Comparison of ENCODE assay signal across 8 mouse cellular contexts in the genomic region with DNA sequence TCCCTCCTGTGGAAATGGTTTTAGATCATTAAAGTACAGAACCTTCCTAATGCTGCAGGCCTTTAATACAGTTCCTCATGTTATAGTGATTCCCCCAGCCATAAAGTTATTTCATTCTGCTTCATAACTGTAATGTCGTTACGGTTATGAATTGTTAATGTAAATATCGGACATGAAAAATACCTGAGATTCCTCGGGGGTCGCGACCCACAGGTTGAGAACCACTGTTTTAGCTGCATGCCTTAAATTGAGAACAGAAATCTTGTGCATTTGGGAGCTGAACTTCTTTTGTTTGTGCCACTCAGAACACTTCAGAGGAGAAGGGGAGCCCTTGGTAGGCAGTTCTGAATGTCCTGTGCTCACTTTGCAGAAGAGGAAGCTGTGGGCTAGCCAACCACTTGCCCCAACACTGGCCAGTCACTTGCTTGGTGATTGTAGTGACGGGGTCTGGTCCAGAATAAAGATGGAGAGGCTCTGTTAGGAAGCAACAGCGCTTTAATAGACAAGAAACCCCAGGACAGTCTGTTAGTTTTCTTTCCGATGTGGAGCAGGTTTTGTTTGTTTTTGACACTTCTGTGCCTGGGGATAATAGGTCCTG. TPM values are rescaled to one million over a fixed set of nuclear protein-coding genes. Genes with fewer than 3 reads are reported as not detected.
A peak's percentile ranks its signal among the peaks of the same experiment; 100 is the strongest.
DNase-seq lines count a peak whose midpoint lies in the region; ATAC-seq and TF ChIP-seq lines count a peak whose summit lies in the region.

No protein-coding gene starts in this region.

- no peak for ATAC-seq in embryonic facial prominence, embryonic 14.5 days (ENCODE audit: low read depth)
- no peak for ATAC-seq in kidney, embryonic 14.5 days (ENCODE audit: low FRiP score, low TSS enrichment)
- no peak for ATAC-seq in midbrain, postnatal 0 days (ENCODE audit: low FRiP score)
- ATAC-seq in activated CD4-positive, CD25-positive, alpha-beta regulatory T cell, adult 4 months = no peak

- peak; percentile 27 to 51 for DNase-seq in left cerebral cortex, postnatal 25 days (ENCODE audit: low spot score in 2 of 2)
- DNase-seq in left cerebral cortex, adult 11 months (ENCODE audit: low spot score) = no peak
- no peak for DNase-seq in embryonic facial prominence, embryonic 14.5 days (ENCODE audit: low spot score)
- DNase-seq in midbrain, postnatal 0 days (ENCODE audit: low spot score) = peak; percentile 22
- DNase-seq in natural killer cell, adult 2 months (ENCODE audit: low spot score in 2 of 2) = no peak
- DNase-seq in gastrocnemius, postnatal 10 days = no peak

- no peak for TF ChIP-seq CTCF in midbrain, postnatal 0 days (IDR thresholded peaks at IDR 0.05)

- H3K27me3 ChIP-seq in embryonic facial prominence, embryonic 14.5 days (replicated peaks; ENCODE audit: control insufficient read depth, insufficient read depth, low read length) = no peaks in the 10 kb centered on the region
- H3K27me3 ChIP-seq in kidney, embryonic 14.5 days (ENCODE audit: control insufficient read depth, insufficient read depth, low read length) = no peaks in the 10 kb centered on the region
- no peaks in the 10 kb centered on the region for H3K27me3 ChIP-seq in midbrain, postnatal 0 days (ENCODE audit: insufficient read depth, low read length)

- H3K9me3 ChIP-seq in embryonic facial prominence, embryonic 14.5 days (ENCODE audit: control insufficient read depth, low read length) = no peaks in the 10 kb centered on the region
- no peaks in the 10 kb centered on the region for H3K9me3 ChIP-seq in kidney, embryonic 14.5 days (ENCODE audit: control insufficient read depth, low read length)
- H3K9me3 ChIP-seq in midbrain, postnatal 0 days (ENCODE audit: low read length) = no peaks in the 10 kb centered on the region

- 0 out of 2 replicates have a peak, but pooled peaks cover 10% of the 10 kb centered on the region for H3K4me1 ChIP-seq in embryonic facial prominence, embryonic 14.5 days (ENCODE audit: control insufficient read depth, insufficient read depth, low read length)
- peaks cover 13% of the 10 kb centered on the region; the same call in 1 of the 2 replicates for H3K4me1 ChIP-seq in kidney, embryonic 14.5 days (ENCODE audit: control insufficient read depth, insufficient read depth, low read length)
- peaks cover 8% of the 10 kb centered on the region for H3K4me1 ChIP-seq in midbrain, postnatal 0 days (ENCODE audit: insufficient read depth, low read length)

- H3K9ac ChIP-seq in embryonic facial prominence, embryonic 14.5 days (ENCODE audit: low read depth, low read length) = peak overlapping the region; percentile 79
- peak overlapping the region; percentile 63 for H3K9ac ChIP-seq in kidney, embryonic 14.5 days (ENCODE audit: low read depth, low read length)
- peak overlapping the region; percentile 77; the same call in 1 of the 2 replicates for H3K9ac ChIP-seq in midbrain, postnatal 0 days (replicated peaks; ENCODE audit: low read length, poor library complexity, severe bottlenecking)

- H3K36me3 ChIP-seq in embryonic facial prominence, embryonic 14.5 days (ENCODE audit: control insufficient read depth, insufficient read depth, low read length) = peaks cover 28% of the 10 kb centered on the region
- peaks cover 10% of the 10 kb centered on the region for H3K36me3 ChIP-seq in kidney, embryonic 14.5 days (ENCODE audit: control insufficient read depth, insufficient read depth, low read length)
- peaks cover under 1% of the 10 kb centered on the region; the same call in 1 of the 2 replicates for H3K36me3 ChIP-seq in midbrain, postnatal 0 days (ENCODE audit: insufficient read depth, low read length)

- peak overlapping the region; percentile 91 for H3K27ac ChIP-seq in embryonic facial prominence, embryonic 14.5 days (replicated peaks; ENCODE audit: low read depth, low read length)
- H3K27ac ChIP-seq in kidney, embryonic 14.5 days (ENCODE audit: low read depth, low read length) = no peak overlapping the region
- no peak overlapping the region for H3K27ac ChIP-seq in midbrain, postnatal 0 days (ENCODE audit: low read depth, low read length)

- H3K4me2 ChIP-seq in embryonic facial prominence, embryonic 14.5 days (ENCODE audit: low read depth, low read length) = peak overlapping the region; percentile 61
- peak overlapping the region; percentile 53 for H3K4me2 ChIP-seq in kidney, embryonic 14.5 days (replicated peaks; ENCODE audit: low read depth, low read length)
- peak overlapping the region; percentile 87 for H3K4me2 ChIP-seq in midbrain, postnatal 0 days (ENCODE audit: low read depth, low read length, poor library complexity, severe bottlenecking)

- peak overlapping the region; percentile 64 for H3K4me3 ChIP-seq in embryonic facial prominence, embryonic 14.5 days (ENCODE audit: low read depth, low read length)
- H3K4me3 ChIP-seq in kidney, embryonic 14.5 days (ENCODE audit: low read length) = peak overlapping the region; percentile 49
- peak overlapping the region; percentile 60 for H3K4me3 ChIP-seq in midbrain, postnatal 0 days (ENCODE audit: low read depth, low read length)

- WGBS in embryonic facial prominence, embryonic 14.5 days = 40% methylated on average over 9 of the region's 9 CpGs
- 57% methylated on average over 9 of the region's 9 CpGs for WGBS in kidney, embryonic 14.5 days
- WGBS in midbrain, postnatal 0 days = 52% methylated on average over 9 of the region's 9 CpGs

- intact Hi-C loops in left cerebral cortex, postnatal 25 days (cut with DNase I) = loop anchor here (2.0 kb wide), 1 partner anchor 44 kb away; no protein-coding TSS in a partner anchor

RNA-seq across cellular contexts. Expression of gene Dzip1l, which starts 1.3 kb away (rescaled TPM):
- 10 to 100 TPM; 21.2 to 27.7 TPM for total RNA-seq in left cerebral cortex, postnatal 25 days (2021)
- polyA plus RNA-seq in embryonic facial prominence, embryonic 14.5 days (2014; fragmentation: Nextera tagmentation; extraction: Ambion mirVana) = 15.6 and 15.8 TPM in 2 replicates
- polyA plus RNA-seq in kidney, embryonic 14.5 days (2014; fragmentation: Nextera tagmentation; extraction: Ambion mirVana) = 10.7 and 23.0 TPM in 2 replicates
- total RNA-seq in midbrain, postnatal 0 days (2014; rRNA removed) = 19.9 and 22.5 TPM in 2 replicates
- polyA plus RNA-seq in midbrain, postnatal 0 days (2015; fragmentation: Nextera tagmentation; extraction: Ambion mirVana) = 7.1 and 8.1 TPM in 2 replicates
- polyA plus RNA-seq in activated CD4-positive, CD25-positive, alpha-beta regulatory T cell, adult 4 months (2017; shearing (Covaris generic)) = under 1 TPM in 1 of 2 experiments, not detected in 1; 0.13 TPM
- 1 to 10 TPM; 3.5 to 4.7 TPM for total RNA-seq in gastrocnemius, postnatal 10 days (2021)

RNA-seq across cellular contexts. Expression of gene A4gnt, which starts 18.3 kb away (rescaled TPM):
- total RNA-seq in left cerebral cortex, postnatal 25 days (2021) = under 1 TPM; 0.23 to 0.32 TPM
- not detected in 2 replicates for polyA plus RNA-seq in embryonic facial prominence, embryonic 14.5 days (2014; fragmentation: Nextera tagmentation; extraction: Ambion mirVana)
- 0.07 TPM in 1 of 2 replicates, not detected in the other for polyA plus RNA-seq in kidney, embryonic 14.5 days (2014; fragmentation: Nextera tagmentation; extraction: Ambion mirVana)
- not detected in 2 replicates for total RNA-seq in midbrain, postnatal 0 days (2014; rRNA removed)
- polyA plus RNA-seq in midbrain, postnatal 0 days (2015; fragmentation: Nextera tagmentation; extraction: Ambion mirVana) = not detected in 2 replicates
- not detected for polyA plus RNA-seq in activated CD4-positive, CD25-positive, alpha-beta regulatory T cell, adult 4 months (2017; shearing (Covaris generic))
- total RNA-seq in gastrocnemius, postnatal 10 days (2021) = not detected

RNA-seq across cellular contexts. Expression of gene Dbr1, which starts 55.0 kb away (rescaled TPM):
- total RNA-seq in left cerebral cortex, postnatal 25 days (2021) = 10 to 100 TPM; 13.1 to 15.6 TPM
- 19.0 and 21.3 TPM in 2 replicates for polyA plus RNA-seq in embryonic facial prominence, embryonic 14.5 days (2014; fragmentation: Nextera tagmentation; extraction: Ambion mirVana)
- polyA plus RNA-seq in kidney, embryonic 14.5 days (2014; fragmentation: Nextera tagmentation; extraction: Ambion mirVana) = 24.7 and 28.6 TPM in 2 replicates
- 15.7 and 25.0 TPM in 2 replicates for total RNA-seq in midbrain, postnatal 0 days (2014; rRNA removed)
- polyA plus RNA-seq in midbrain, postnatal 0 days (2015; fragmentation: Nextera tagmentation; extraction: Ambion mirVana) = 24.9 and 26.2 TPM in 2 replicates
- 10 to 100 TPM; 18.4 to 23.7 TPM for polyA plus RNA-seq in activated CD4-positive, CD25-positive, alpha-beta regulatory T cell, adult 4 months (2017; shearing (Covaris generic))
- 1 to 10 TPM; 5.6 to 7.1 TPM for total RNA-seq in gastrocnemius, postnatal 10 days (2021)

Comparison
In these comparisons a context has a peak if more than half of its experiments do, and no peak if none do; other contexts are left out.
1. DNase-seq: peak in left cerebral cortex, postnatal 25 days (2 of 2) and midbrain, postnatal 0 days (single experiment); none in left cerebral cortex, adult 11 months (single experiment), embryonic facial prominence, embryonic 14.5 days (single experiment), natural killer cell, adult 2 months (0 of 2) and gastrocnemius, postnatal 10 days (single experiment).
2. Peak in every context shown above with its lines, with median percentiles within 50 percentile points of each other: H3K4me2 ChIP-seq, H3K4me3 ChIP-seq and H3K9ac ChIP-seq.